Mouse (Mus musculus) inflammation-experienced regulatory T-cells, adult 16 weeks (primary cell): Measurements from ENCODE around the gene Shkbp1. TPM values are rescaled to one million over a fixed set of nuclear protein-coding genes. Genes with fewer than 3 reads are reported as not detected.

Experiments
- polyA plus RNA-seq: library from polyadenylated mRNA; unstranded; fragments of 100-300 nt; shearing (Covaris generic); gene quantifications from one replicate; pipeline ENCODE4 v1.2.1, GENCODE M21; 2017

The Shkbp1 gene
- 110 TPM for polyA plus RNA-seq

GRCm38 (mm10) chr7:27355745-27356240 is at the start of gene Shkbp1:
TSS of gene Shkbp1 (minus strand) at chr7:27356019.

DNA sequence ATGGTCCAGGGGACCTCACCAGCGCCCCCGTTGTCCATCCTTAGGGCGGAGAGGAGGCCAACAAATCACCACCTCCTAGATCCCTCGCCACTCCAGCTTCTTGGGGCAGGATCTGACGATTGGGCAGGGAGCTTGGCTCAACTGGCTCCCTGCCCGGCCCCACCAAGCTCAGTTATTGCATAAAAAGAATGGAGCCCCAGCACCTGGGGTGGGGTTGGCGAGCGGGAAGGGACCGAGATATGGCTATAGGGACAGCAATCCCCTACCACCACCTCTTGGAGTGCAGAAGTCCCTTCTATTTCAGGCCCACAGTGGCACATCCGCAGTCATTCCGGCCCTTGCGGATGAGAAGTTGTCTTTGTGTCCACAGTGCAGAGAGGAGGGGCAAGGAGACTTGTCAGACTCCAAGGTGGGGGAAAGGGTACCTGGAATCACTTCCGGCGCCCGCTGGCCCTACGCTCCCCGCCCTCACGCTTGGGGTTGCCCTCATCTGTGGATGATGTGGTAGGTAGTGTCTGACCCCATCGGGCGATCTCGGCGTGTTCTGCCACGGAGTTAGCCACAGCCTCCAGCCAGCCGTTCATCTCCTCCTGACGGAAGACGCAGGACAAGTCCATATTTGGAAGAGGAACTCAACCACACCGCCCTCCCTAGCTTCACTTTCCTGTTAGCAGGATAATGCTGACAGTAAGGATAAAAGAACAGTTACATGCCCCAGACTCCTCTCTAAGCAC is 1.2 kb upstream of the Shkbp1 start, which contains the start of gene Gm20479:
Gene Gm20479 (minus strand): TSS at position 559 of the 734 bp plus-strand sequence.

DNA sequence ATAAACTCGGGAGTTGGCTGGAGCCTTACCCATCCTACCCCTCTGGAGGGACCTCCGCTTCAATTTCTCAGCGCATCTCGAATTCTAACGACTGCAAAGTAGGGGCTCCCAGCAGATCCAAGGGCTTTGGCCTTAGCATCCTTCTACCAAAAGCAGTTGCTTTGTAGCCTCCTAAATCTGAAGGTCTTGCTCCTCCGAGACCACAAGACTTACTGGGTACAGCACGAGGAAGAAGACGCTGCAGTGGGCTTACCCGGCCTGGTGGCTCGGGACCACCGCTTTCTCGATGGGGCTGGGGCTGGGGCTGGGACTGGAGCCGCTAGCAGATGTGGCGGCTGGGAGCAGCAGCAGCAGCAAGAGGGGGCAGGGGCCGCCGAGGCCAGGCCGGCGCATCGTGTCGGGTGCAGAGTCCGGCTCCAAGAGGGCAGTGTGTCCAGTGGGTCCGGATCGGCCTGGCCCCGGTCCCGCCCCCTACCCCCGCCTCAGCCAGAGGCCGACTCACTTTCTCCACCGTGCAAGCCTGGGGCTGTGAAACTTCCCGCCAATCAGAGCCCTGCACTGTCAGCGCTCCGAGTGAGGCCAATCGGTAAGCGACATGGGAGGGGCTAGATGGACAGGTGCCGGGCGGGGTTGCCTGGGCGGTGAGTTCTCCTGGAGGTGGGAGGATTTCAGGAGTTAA is 18.5 kb downstream of the Shkbp1 start, which contains the start of gene Ltbp4:
Gene Ltbp4 (minus strand): TSS at position 518 of the 679 bp plus-strand sequence.

Other genes with a start within 250 kb of the Shkbp1 start
- gene Cyp2f2, start 236.1 kb downstream of the Shkbp1 start, polyA plus RNA-seq = not detected
- gene Cyp2t4, start 202.3 kb downstream of the Shkbp1 start, polyA plus RNA-seq = not detected
- gene Egln2, start 189.2 kb downstream of the Shkbp1 start, polyA plus RNA-seq = 91.6 TPM
- gene Rab4b, start 177.1 kb downstream of the Shkbp1 start, polyA plus RNA-seq = 171 TPM
- 0.89 TPM for gene Gm21983, start 174.9 kb downstream of the Shkbp1 start, polyA plus RNA-seq
- 0.98 TPM for gene Mia, start 174.9 kb downstream of the Shkbp1 start, polyA plus RNA-seq
- gene BC024978, start 160.2 kb downstream of the Shkbp1 start, polyA plus RNA-seq = 2.3 TPM
- 111 TPM for gene Snrpa, start 159.7 kb downstream of the Shkbp1 start, polyA plus RNA-seq
- 4.7 TPM for gene Itpkc, start 127.4 kb downstream of the Shkbp1 start, polyA plus RNA-seq
- 33.5 TPM for gene Coq8b, start 123.0 kb downstream of the Shkbp1 start, polyA plus RNA-seq
- 0.79 TPM for gene Numbl, start 97.6 kb downstream of the Shkbp1 start, polyA plus RNA-seq
- gene Ltbp4, start 18.3 kb downstream of the Shkbp1 start, polyA plus RNA-seq = 1.2 TPM
- gene Gm20479, start 1.4 kb upstream of the Shkbp1 start, polyA plus RNA-seq = 1.00 TPM
- gene Sptbn4, start 91.7 kb upstream of the Shkbp1 start, polyA plus RNA-seq = 0.29 TPM
- 17.9 TPM for gene Blvrb, start 92.0 kb upstream of the Shkbp1 start, polyA plus RNA-seq
- gene Sertad3, start 117.7 kb upstream of the Shkbp1 start, polyA plus RNA-seq = 67.9 TPM
- 84.0 TPM for gene Sertad1, start 130.9 kb upstream of the Shkbp1 start, polyA plus RNA-seq
- gene Prx, start 143.3 kb upstream of the Shkbp1 start, polyA plus RNA-seq = 1.2 TPM
- not detected for gene Hipk4, start 167.2 kb upstream of the Shkbp1 start, polyA plus RNA-seq
- 265 TPM for gene Pld3, start 197.2 kb upstream of the Shkbp1 start, polyA plus RNA-seq
- gene 2310022A10Rik, start 197.2 kb upstream of the Shkbp1 start, polyA plus RNA-seq = 22.7 TPM
- gene Akt2, start 235.5 kb upstream of the Shkbp1 start, polyA plus RNA-seq = 111 TPM